Mouse (Mus musculus) monocyte, adult 2 months (primary cell): ENCODE measurements around the gene Mettl23.
"Not testable (repeated sequence)": the region's sequence is repeated elsewhere in the genome, so short reads cannot be mapped to it uniquely, and the experiment has no call there.

Experiments
- DNase-seq, 2 experiments: peaks; one replicate each; pipeline ENCODE4 v3.0.0; 2022; ENCODE audit warnings: low spot score in 2 of 2, low read depth in 1 of 2

Mettl23 gene

DNA sequence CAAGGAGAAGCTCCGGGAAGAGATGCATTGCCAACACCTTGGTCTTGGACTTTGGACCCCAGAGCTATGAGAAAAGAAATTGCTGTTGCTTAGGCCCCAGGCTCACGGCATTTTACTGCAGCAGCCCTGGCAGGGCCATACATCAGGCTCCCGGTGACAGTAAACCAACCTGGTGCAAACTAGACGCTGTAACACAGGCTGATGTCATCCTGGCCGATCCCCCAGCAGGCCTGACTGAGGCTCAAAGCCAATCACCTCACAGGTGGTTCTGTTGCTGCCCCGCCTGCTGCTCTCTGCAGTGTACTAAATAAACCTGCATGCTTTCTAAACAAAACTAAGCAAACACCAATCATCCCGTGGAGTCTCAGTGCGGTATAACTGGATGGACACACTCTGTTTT, 24.4 kb upstream of the Mettl23 start:
- DNase-seq: no peak

DNA sequence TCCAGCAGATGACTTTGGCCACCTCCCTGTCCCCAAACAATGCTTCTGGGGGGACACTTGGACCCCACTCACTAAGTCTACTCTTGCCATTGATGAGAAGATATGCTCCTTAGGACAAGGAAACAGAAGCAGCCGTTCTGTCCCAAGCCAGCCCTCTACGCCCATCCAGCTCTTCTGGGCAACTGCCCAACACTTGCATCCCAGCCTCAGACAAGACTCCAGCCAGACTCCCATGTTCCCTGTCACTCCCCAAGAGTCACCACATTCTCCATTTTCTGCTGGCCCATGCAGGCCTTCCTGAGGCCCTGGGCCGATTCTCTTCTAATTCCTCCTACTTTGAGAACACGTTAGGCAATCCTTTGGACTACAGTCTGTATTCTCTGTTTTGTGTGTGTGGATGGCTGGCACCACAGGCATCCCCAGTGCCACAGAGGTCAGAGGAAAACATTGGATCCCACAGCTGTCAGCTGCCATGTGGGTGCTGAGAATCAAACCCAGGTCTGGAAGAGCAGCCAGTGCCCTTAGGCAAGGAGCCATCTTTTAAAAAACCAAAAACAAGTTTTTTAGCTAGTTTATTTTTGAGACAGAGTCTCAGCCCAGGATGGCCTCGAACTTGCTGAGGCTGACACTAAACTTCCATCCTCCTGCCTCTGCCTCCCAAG, 23.0 kb upstream of the Mettl23 start:
- DNase-seq: no peak

DNA sequence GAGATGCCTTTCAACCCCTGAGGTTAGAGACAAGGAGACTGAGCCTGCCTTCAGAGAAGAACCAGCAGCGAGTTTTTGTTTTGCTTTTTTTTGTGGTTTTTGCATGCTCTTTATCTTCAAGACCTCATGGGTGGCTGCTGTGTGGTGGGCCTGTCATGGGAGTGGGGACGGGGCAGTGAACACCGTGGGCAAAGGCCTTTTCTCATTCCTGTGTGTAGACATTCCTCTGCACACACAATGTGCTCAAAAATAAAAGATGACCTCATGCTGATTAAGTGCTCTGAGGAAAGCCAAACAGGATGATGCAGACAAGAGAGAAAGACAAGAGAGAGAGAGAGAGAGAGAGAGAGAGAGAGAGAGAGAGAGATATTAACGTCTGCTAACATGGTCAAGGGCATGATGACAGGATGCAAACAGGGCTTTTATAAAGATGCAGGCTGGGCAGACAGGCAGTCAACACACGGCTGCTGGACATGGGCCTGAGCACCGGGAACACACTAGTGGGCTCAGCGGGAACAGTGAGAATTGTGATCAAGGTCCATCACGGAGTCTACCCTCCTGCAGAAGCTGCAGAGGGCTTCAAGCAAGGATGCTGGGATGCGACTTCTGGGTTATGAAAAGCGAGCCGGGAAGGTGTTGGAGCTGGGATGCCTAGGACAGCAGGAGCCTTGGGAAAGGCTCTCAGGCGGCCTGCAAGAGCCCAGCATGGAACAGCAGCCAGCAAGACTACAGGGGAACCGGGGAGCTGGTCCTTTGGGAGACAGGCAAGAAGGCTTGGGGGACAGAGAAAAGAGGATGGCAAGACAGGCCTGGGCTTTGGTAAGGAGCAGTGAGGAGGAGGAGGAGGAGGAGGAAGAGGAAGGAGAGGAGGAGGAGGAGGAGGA, 21.8 kb upstream of the Mettl23 start:
- DNase-seq: no peak

DNA sequence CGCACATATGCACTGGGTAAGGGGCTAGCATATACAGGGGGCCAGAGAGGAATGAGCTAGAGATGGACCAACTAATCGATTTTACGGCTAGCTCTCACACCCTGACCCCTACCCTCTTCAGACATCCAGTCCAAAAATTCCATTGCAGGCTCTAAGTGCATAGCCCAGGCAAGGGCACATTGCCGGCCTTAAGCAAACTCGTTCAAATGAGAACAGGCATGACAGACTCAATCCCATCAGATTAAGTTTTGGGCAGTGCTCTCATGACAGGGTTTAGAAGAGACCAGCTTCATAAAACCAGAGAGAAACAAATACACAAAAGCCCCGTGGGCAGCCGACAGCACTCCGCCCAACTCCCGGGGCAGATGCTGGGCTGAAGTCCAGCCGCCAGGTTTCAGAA, 20.9 kb upstream of the Mettl23 start:
- no peak for DNase-seq

DNA sequence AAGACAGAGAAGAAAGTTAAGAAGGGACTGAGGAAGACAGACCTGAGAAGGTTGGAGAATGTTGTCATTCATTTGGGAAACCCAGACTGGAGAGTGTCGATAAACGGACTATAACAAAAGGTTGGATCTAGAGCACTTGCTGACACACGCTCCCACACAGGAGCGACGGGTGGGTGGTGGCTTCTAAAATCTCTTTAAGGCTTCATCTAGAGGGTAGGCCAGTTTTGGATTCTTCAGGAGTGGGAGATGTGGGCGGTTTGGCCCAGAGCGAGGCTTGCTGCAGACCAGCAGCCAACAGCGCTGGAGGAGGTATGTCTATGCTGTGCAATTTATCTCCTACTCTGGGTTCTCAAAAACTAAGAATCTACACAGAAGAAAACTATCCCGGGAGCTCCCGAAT, 20.5 kb upstream of the Mettl23 start:
- no peak for DNase-seq

DNA sequence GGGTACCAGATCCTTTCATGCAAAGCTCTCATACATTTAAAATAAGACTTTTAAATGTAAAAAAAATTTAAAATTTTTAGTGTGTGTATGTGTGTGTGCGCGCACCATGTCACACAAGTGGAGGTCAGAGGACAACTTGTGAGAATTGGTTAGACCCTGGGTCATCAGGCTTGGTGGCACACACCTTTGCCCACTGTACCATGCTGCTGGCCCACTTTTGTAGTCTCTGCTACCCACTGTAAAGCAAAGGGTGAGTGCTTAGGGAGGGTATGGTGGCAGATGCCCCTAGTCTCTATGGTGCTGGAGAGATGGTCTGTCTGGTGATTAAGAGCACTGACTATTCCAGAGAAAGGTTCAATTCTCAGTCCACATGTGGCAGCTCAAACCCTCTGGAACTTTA, 19.8 kb upstream of the Mettl23 start:
- no peak for DNase-seq

DNA sequence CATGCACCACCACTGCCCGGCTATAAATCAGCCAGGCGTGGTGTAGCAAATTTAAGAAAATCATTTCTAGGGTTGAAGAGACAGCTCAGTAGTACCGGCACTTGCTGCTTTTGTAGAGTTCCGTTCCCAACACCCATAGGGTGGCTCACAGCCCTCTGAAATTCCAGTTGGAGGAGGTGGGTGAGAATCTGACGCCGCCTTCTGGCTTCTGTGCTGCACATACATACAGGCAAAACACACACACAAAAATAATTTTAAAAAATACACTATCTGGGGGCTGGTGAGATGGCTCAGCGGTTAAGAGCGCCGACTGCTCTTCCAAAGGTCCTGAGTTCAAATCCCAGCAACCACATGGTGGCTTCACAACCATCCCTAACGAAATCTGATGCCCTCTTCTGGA, 19.2 kb upstream of the Mettl23 start:
- not testable (repeated sequence) for DNase-seq

DNA sequence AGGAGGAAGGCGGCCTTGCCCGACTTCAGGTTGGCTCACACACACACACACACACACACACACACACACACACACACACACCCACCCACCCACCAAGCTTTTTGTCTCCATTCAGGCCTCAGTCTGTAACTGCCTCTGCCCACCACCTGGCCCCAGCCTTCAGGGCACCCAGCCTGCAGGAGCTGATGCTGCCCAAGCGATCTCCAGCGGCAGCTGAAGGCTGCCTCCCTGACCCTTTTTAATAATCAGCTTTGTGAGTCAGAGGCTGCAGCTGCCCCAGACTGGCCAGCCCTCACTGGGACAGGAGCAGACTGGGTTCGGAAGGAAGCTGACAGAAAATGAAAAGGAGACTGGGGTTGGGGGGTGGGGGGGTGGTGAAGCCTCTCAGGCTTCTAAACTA, 17.8 kb upstream of the Mettl23 start:
- no peak for DNase-seq

DNA sequence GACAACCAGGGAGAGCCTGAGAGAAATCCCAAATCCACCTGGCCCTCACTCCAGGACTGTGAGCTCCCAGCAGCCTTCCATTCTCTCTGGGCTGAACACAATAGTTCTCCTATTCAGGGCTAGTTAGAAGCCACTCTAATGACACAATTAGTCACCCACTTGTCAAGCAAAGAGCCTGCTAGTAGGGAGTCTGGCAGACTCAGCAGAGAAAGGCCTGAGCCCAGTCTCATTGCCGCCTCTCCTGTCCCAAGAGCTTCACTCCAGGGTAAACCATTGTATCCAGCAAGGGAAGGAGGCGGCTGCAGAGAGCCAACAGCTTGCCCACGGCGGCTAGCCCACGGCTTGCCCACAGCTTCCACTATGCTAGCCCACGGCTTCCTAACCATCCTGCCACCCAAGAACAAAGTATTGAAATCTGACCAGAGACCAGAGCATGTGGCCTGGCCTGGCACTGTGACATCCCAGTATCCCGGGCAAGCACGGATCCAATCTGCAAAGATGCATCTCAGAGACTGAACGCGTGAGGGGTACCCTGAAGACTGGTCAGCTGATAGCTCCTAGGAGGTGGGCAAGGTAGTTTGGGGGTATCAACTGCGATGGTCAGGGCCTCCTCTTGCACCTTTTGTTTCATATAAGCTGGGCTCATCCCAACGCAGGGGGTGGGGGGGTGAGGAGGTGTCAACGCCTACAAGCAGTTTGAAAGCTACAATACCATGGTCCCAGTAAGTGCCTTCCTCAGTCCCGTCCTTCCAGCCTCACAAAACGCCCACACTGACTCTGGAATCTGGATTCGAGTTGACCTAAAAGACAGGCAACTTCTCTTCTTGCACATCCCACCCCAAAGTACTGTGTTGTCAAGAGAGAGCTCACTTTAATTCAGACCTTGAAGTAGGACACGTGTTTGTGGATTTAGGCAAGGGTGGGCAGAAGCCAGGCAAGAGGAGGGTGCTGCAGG, 16.3 kb upstream of the Mettl23 start:
- DNase-seq: no peak

DNA sequence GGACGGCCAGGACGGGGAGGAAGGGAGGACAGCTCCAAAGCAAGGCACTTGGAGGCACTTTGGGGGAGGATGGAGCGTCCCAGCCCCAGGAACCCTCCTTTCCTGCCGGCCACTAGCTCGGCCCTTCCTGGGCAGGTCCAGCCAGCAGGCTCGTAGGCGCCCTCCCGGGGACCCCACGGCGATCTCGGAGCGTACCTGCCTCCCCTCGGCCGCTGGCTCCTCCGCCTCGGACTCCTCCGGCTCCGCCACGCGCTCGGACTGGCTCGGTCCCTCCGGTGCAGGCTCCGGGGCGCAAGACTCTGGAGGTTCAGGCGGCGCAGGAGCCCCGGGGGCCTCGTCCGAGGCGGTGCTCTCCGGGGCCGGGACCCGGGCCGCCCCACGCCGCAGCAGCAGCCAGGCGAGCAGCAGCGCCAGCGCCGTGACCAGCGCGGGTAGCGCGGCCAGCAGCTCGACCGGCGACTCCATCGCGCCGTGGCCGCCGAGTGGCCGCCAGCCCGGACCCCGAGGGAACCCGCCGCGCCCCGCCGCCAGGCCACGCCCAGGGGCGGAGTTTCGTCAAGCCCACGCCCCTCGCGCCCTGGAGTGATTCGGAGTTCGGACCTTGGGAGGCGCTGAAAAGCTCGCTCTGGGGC, 15.4 kb upstream of the Mettl23 start, which contains the start of gene Mxra7:
Gene Mxra7, minus strand, starts transcription at position 513 of the 632 bp plus-strand sequence.
- DNase-seq: peak in 1 of 2 experiments; percentile 41

DNA sequence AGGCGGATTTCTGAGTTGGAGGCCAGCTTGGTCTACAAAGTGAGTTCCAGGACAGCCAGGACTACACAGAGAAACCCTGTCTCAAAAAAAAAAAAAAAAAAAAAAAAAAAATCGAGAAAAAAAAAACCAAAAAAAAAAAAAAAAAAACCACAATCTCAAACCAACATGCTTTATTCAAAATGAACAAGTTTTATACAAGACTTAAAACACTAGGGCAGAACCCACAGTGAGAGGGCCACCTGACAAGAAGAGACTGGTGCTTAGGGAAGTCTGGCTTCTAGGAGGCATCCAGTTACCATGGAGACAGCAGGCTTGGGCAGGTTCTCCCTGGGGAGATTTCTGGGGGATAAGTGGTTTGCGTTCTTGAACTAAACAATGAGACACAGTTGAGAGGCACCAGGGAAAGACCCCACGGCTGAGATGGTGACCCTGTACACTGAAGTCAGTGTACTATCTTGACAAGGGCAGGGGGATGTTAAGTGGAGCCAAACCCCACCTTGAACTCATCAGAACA, 10.8 kb upstream of the Mettl23 start:
- no peak for DNase-seq

DNA sequence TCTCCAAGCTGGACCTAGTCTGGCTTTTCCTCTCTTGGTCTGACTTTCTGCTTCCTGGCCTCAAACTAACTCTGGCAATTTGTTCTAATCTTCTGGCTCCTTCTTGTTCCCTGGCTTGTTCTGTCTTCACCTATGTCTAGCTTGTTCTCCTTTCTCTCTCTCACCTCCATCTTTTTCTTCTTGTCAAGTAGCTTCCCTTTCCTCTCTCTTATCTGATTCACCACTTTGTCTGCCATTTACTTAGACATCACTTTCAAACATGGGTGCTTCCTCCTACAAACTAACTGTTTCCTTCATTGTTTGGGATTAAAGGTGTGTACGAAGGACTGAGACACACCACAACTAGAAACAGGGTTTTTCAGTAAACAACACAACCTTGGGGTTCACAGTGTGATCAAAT, 8.1 kb upstream of the Mettl23 start:
- no peak for DNase-seq

DNA sequence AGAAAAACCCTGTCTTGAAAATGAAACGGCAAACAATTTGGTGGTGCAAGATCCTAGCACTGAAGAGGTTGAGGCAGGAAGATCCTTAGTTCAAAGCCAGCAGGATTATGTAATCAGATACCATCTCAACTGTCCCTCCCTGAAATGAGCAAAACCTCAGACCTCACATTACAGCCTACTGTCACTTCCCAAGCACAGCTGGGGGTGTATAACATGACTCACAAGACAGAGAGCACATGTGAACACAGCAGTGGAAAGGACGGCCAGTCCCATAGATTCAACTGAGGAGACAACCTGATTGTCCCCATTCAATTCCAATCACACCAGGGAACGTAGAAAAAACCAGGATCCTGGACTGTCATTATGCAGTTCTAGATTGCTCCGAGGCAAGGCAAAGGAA, 6.8 kb upstream of the Mettl23 start:
- DNase-seq: no peak

DNA sequence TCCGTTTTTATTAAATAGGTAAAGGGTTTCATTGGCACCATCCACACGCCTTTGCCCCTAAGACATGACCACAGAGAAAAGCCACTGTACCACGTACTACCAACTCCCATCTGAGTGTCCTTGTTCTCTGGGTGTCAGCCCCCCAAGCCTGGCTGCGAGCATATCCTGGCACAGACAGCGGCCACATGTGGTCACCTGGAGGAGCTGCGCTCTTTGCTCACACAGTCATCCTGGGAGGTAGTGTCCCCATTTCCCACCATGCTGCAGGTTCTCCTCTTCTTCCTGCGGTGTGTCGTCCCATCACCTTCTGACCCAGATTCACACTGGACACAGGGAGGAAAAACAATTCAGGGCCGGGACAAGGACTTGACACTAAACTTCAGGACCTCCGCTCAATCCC, 5.6 kb upstream of the Mettl23 start:
- no peak for DNase-seq

DNA sequence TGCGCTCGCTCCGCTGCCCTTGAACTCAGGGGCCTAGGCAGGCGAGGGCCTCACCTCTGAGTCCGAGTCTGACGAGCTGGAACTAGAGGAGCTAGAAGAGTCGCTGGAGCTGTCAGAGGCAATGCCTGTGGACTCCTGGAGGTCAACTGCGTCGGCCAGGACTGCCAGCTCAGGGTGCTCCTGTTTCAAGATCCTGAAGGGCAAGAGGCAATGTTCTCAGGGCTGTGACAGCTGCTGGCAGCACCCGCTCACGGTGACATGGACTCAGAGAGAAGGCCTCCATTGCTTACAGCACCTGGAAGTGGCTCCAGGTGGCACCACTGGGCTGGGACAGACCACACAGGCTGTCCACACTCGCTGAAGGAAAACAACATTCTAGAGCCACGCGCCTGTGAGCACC, 4.1 kb upstream of the Mettl23 start:
- DNase-seq: no peak

DNA sequence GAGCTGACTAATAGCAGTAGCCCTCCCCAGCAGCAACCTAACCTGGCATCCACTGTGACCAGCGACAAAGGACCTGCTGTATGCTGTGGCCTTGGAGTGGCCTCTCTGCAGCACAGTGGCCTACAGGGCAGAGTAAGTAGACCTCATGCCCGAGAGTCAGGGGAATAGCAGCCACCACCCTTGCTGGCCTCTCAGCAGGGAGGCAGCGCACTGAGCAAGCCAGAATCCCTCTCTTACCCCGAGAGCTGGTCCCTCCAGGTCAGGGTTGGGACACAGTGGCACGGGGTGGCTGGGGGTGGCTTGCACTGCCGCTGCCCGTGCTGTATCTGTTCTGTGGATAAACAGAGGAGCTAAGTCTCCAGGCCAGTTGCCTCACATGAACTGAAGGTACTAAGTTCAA, 3.5 kb upstream of the Mettl23 start:
- DNase-seq: no peak

DNA sequence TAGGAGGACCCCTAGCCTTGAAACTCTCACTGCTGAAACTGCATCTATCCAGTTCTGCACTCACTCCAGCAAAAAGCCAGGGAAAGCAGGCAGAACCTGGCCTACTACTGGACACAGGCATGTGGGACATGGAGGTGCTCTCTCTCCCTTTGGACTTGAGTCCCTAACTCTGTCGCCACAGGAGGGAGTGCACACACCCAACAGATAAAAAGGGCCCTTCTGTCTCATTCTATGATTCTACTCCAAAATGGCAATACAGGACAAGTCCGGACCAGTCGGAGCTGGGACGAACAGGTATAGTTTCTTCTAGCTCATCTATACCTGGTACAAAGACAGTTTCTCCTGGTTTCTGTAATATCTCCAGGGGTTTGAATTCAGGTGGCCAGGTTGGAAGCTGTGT, 2.3 kb upstream of the Mettl23 start:
- no peak for DNase-seq

DNA sequence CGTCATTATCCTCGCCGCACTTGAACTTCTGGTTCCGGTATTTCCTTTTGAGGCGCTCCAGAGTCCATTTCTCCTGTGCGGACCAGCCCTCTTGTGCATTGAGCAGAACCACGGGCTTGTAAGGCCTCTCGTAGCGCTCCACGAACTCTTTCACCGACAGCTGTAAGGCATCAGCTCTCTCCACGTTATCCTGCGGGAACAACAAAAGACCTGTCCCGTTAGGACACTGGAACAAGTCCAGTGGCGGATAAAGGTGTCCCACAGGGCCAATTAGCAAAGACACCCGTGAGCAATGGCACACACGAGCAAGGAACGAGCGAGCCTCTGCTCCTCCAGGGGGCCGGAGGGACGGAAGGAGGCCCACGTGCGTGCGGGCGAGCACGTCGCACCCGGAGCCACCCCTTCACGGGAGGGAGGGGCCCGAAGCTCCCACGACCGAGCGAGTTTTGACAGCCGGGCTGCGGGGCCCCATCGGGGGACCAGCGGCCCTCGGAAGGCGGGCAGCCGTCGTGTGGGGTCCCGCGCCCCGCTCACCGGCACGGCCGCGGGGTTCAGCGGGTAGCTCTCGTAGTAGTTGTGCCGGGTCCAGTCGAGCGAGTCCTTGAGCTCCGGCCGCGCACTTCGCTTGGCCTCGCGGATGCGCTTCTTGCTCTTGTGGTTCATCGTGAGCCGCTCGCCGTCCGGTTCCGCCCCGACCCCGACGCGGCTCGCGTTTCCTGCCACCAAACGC, 382 bp upstream of the Mettl23 start:
- DNase-seq: peak; percentile 23 to 55

DNA sequence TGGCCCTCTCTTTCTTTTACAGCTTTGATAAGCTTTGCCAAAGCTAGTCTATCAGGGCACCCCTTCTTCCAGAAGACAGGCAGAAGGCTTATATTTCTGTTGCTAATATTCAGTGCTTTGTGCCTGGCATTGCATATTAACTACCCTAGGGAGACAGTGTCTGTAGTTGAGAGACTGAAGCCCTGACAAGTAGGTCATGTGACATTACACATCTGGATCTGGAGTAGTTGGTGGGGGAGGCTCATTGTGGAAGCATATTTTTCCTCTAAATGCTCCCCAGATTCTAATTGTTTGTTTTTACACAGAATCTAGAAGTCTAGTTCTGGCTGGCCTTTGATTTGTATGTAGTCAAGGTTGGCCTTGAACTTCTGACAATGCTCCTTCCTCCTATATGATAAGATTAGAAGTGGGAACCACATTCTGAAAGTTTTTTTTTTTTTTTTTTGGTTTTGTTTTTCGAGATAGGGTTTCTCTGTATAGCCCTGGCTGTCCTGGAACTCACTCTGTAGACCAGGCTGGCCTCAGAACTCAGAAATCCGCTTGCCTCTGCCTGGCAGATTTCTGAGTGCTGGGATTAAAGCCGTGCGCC, 3.6 kb downstream of the Mettl23 start:
- DNase-seq: no peak
